Mouse (Mus musculus) E14TG2a.4 (cell line): ENCODE data around the gene Ctsq.
A peak's percentile ranks its signal among the peaks of the same experiment; 100 is the strongest.
"Not testable (repeated sequence)": the region's sequence is repeated elsewhere in the genome, so short reads cannot be mapped to it uniquely, and the experiment has no call there.

Experiments
- H3K27me3 ChIP-seq: 2 replicates; pipeline ENCODE4 v1.6.1; 2014; ENCODE audit warnings: low read length, control low read depth; ENCODE audit not compliant: insufficient read depth
- H3K36me3 ChIP-seq: 2 replicates; pipeline ENCODE4 v1.6.1; 2014; ENCODE audit warnings: low read length, control low read depth; ENCODE audit not compliant: insufficient read depth
- H3K4me1 ChIP-seq: replicated peaks from 2 replicates; pipeline ENCODE4 v1.6.1; 2014; ENCODE audit warnings: low read depth, low read length, control low read depth
- H3K4me3 ChIP-seq: replicated peaks from 2 replicates; pipeline ENCODE4 v1.5.1; 2014; ENCODE audit warnings: mild to moderate bottlenecking, low read length
- H3K9me3 ChIP-seq: 2 replicates; pipeline ENCODE4 v1.6.1; 2014; ENCODE audit warnings: low read length, control low read depth
- CTCF ChIP-seq: conservative IDR thresholded peaks from 2 replicates; pipeline ENCODE4 v1.5.1; 2014; ENCODE audit warnings: low read length
- NANOG ChIP-seq: IDR thresholded peaks from 2 replicates; pipeline ENCODE4 v1.6.1; 2014; ENCODE audit warnings: borderline replicate concordance, low read length, mixed read lengths
- POU5F1 ChIP-seq: IDR thresholded peaks from 2 replicates; pipeline ENCODE4 v1.6.1; 2014; ENCODE audit warnings: low read length, borderline replicate concordance

The Ctsq gene

GRCm38 (mm10) chr13:61040531-61040930, at the start of gene Ctsq:
Gene Ctsq (minus strand): TSS chr13:61040631.
- H3K4me3 ChIP-seq: no peak within 1 kb of the TSS
- H3K27me3 ChIP-seq: no peaks in the 10 kb centered on the region
- no peak for TF ChIP-seq NANOG
- TF ChIP-seq POU5F1: no peak
- no peak for TF ChIP-seq CTCF
- no peaks in the 10 kb centered on the region for H3K4me1 ChIP-seq
- no peaks in the 10 kb centered on the region for H3K36me3 ChIP-seq
- H3K9me3 ChIP-seq: no peaks in the 10 kb centered on the region

- Histone ChIP-seq H3K27me3 (no peaks in the 10 kb centered on the region), H3K9me3 (peaks cover 42% of the 10 kb centered on the region), H3K4me1 (no peaks in the 10 kb centered on the region), H3K36me3 (no peaks in the 10 kb centered on the region), H3K4me3 (no peak overlapping the region)
- no peak for TF ChIP-seq NANOG
- no peak for TF ChIP-seq CTCF
- no peak for TF ChIP-seq POU5F1
These were observed 17.6 kb downstream of the Ctsq start for GRCm38 (mm10) chr13:61022785-61023184.

GRCm38 (mm10) chr13:61021844-61022243, 18.6 kb downstream of the Ctsq start:
- Histone ChIP-seq H3K9me3 (peaks cover 42% of the 10 kb centered on the region), H3K4me3 (no peak overlapping the region), H3K4me1 (no peaks in the 10 kb centered on the region), H3K36me3 (no peaks in the 10 kb centered on the region), H3K27me3 (no peaks in the 10 kb centered on the region)
- TF ChIP-seq NANOG (no peak), POU5F1 (no peak), CTCF (no peak)

- no peaks in the 10 kb centered on the region for H3K9me3 ChIP-seq
- no peak for TF ChIP-seq NANOG
- no peak overlapping the region for H3K4me3 ChIP-seq
- no peaks in the 10 kb centered on the region for H3K36me3 ChIP-seq
- no peaks in the 10 kb centered on the region for H3K4me1 ChIP-seq
- no peaks in the 10 kb centered on the region for H3K27me3 ChIP-seq
These were observed 30.3 kb downstream of the Ctsq start for GRCm38 (mm10) chr13:61010171-61010570.

GRCm38 (mm10) chr13:61005859-61006258, 34.6 kb downstream of the Ctsq start, which contains the start of gene Ctsj:
Gene Ctsj (minus strand): TSS chr13:61005959.
- H3K4me1 ChIP-seq: no peaks in the 10 kb centered on the region
- TF ChIP-seq NANOG (no peak), CTCF (no peak), POU5F1 (no peak)
- H3K27me3 ChIP-seq: no peaks in the 10 kb centered on the region
- no peaks in the 10 kb centered on the region for H3K36me3 ChIP-seq
- no peak within 1 kb of the TSS for H3K4me3 ChIP-seq
- H3K9me3 ChIP-seq: no peaks in the 10 kb centered on the region

- no peaks in the 10 kb centered on the region for H3K4me1 ChIP-seq
- TF ChIP-seq POU5F1 (no peak), CTCF (peak; percentile 31), NANOG (no peak)
- H3K36me3 ChIP-seq: no peaks in the 10 kb centered on the region
- no peaks in the 10 kb centered on the region for H3K27me3 ChIP-seq
- no peak overlapping the region for H3K4me3 ChIP-seq
- peaks cover 15% of the 10 kb centered on the region for H3K9me3 ChIP-seq
These were observed 42.8 kb downstream of the Ctsq start for GRCm38 (mm10) chr13:60997600-60997999.

GRCm38 (mm10) chr13:60986915-60987314, 53.5 kb downstream of the Ctsq start:
- not testable (repeated sequence) for H3K9me3 ChIP-seq, H3K4me3 ChIP-seq, H3K36me3 ChIP-seq, H3K27me3 ChIP-seq, H3K4me1 ChIP-seq
- TF ChIP-seq CTCF: 0 out of 2 replicates have a peak, but pooled peaks have one; percentile 4
